Mouse (Mus musculus): Measurements from ENCODE around the gene Rab39b. TPM values are rescaled to one million over a fixed set of nuclear protein-coding genes. Genes with fewer than 3 reads are reported as not detected.

The Rab39b gene
- polyA plus RNA-seq (2015; fragmentation: Nextera tagmentation; extraction: Ambion mirVana) = 2.7 and 5.7 TPM in 2 replicates

DNA sequence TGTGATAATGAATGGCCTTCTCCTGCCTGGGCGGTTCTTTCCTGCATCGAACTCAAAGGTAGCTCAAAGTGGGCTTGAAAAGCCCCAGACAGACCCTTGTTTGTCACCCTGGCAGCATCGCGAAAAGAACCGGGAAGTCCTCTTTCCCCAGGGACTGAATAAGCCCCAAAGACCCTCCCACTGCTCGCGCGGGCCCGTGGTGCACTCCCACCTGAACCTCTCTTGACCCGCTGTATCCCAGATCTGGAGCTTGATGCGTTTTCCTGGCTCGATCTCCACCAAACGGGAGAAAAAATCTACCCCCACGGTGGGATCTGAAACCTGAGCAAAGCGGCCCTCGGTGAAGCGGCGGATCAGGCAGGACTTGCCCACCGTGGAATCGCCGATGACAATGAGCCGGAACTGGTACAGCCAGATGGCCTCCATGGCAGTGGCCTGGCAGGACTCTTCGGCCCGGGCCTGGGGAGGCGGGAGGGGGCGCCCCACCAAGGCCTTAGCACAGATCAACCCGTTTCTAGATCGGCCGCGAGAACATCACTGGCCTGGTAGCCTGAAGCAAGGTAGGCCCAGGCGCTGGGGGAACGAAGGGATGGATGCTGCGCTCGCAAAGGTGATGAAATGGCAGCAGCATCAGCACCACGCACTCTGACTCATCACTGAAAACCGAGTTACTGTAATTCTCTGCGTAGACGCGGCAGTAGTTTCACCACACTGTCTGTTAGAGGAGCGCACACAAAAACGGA is at the start of gene Rab39b:
Gene Rab39b, minus strand, starts transcription at position 650 of the 743 bp plus-strand sequence.

Other genes with a start within 250 kb of the Rab39b start
- 63.0 and 63.9 TPM in 2 replicates for gene Fundc2, start 195.8 kb downstream of the Rab39b start, polyA plus RNA-seq (2015; fragmentation: Nextera tagmentation; extraction: Ambion mirVana)
- 2.1 and 4.4 TPM in 2 replicates for gene F8, start 195.6 kb downstream of the Rab39b start, polyA plus RNA-seq (2015; fragmentation: Nextera tagmentation; extraction: Ambion mirVana)
- gene Cmc4, start 161.6 kb downstream of the Rab39b start, polyA plus RNA-seq (2015; fragmentation: Nextera tagmentation; extraction: Ambion mirVana) = 28.6 and 35.1 TPM in 2 replicates
- 2.6 and 4.7 TPM in 2 replicates for gene Mtcp1, start 161.6 kb downstream of the Rab39b start, polyA plus RNA-seq (2015; fragmentation: Nextera tagmentation; extraction: Ambion mirVana)
- gene Brcc3, start 161.6 kb downstream of the Rab39b start, polyA plus RNA-seq (2015; fragmentation: Nextera tagmentation; extraction: Ambion mirVana) = 52.7 and 64.6 TPM in 2 replicates
- 153 and 154 TPM in 2 replicates for gene Vbp1, start 63.9 kb downstream of the Rab39b start, polyA plus RNA-seq (2015; fragmentation: Nextera tagmentation; extraction: Ambion mirVana)